Mouse (Mus musculus) hematopoietic stem cell, adult 5-6 weeks (primary cell): ENCODE results near the gene B3galt5. TPM values are rescaled to one million over a fixed set of nuclear protein-coding genes. Genes with fewer than 3 reads are reported as not detected.

Source experiments
- ATAC-seq, 2 experiments: fragments of 125-278 bp in 1 of 2; replicated peaks in 1 of 2; 2 replicates each; pipeline ENCODE4 v1.8.0; 2016 to 2017; ENCODE audit warnings: inconsistent platforms in 2 of 2, mild to moderate bottlenecking in 2 of 2, moderate number of reproducible peaks in 2 of 2, low read depth in 1 of 2, moderate TSS enrichment in 1 of 2; ENCODE audit not compliant: low FRiP score in 2 of 2, poor library complexity in 2 of 2, severe bottlenecking in 2 of 2, insufficient read depth in 1 of 2, low TSS enrichment in 1 of 2
- total RNA-seq: library from RNA; stranded (forward); fragments of 172-1452, 232-1000 nt; gene quantifications from 2 replicates; pipeline ENCODE4 v1.2.3, GENCODE M21; 2017

Gene B3galt5
- total RNA-seq, 1 experiment from 2014 or later = 0.45 TPM

DNA sequence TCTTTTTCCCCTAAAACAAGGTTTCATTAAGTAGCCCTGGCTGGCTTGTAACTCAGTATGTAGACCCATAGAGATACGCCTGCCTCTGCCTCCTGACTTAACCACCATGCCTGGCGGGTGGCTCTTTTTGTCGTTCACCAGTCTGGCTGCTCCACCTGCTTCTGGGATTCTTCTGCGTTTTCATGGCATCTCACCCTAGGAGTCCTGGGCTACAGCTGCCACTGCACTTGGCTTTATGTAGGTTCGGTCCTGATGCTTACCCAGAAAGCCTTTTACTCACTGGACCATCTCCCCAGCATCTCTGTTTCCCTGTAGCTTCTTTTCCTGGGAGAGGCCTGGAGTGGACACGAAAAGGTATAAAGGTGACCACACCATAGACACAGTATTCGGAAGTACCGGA, 1.6 kb upstream of the B3galt5 start:
- ATAC-seq = no peak

DNA sequence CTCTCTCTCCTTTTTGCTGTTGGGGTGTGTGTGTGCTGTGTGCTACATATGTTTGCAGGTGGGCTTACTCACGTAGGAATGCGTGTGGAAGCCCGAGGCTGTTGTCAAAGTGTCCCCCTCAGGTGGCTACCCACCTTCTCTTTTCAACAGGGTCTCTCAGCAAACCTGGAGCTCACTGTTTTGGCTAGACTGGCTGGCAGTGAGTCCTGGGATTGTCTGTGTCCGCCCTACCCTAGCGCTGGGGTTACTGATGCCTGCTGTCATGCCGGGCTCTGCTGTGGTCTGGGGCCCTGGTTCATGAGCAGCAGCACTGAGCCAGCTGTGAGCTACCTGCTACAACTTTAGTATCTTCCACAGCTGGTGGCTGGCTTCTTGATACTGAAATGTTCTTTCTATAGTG, 8.9 kb downstream of the B3galt5 start:
- no peak for ATAC-seq

DNA sequence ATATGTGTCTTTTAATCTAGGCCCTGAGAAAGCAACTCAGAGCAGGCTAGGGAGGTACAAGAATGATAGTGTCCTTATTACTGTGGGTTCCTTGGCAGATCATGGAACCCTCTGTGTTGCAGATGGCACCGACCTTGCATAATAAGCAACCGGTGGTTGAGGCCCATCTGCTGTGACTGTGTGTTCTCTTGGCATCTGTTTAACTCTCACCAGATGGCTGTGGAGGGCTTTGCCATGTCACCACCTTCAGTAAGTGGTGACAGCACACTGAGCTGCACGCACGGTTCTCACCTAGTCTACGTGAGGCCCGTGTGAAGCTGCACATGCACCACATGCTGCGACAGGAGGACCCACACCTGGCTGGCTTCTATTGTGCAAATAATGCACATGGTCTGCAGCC, 14.0 kb downstream of the B3galt5 start:
- ATAC-seq = no peak

DNA sequence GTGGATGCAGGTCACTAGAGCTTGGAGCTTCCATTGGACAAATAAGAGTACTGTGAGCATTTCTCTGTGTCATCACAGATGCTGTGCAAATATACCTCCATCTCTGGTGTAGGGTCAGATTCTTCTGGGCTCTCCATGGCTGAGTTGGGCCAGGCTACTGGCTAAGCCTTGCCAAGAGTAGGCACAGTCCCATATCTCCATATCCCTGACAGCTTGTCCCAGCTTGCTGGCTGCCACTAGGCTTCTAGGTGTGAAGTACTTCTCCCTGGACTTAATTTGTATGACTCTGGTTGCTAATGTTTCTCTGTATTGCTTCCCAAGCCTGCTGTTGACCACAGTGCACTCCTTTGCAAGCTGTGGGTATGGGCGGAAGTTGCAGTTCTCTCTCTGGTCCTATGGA, 16.5 kb downstream of the B3galt5 start:
- no peak for ATAC-seq

DNA sequence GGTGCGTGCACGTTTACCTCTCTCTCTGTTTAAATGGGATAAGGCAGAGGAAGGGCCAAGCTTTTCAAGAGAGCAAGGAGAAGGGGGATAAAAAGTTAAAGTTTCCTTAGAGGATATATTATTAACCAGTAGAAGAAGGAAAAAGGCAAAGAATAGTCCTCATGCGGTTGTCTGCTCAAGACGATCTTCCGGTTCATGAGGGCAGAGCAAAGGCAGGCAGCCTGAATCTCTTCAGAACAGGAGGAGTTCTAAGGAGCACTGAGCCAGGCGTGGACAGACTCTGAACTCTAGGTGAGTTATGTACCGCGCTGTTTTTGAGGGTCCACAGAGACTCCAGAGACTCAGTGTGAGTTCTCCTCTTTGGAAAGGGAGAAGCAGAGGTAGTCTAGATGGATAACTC, 22.8 kb downstream of the B3galt5 start:
- ATAC-seq = no peak

DNA sequence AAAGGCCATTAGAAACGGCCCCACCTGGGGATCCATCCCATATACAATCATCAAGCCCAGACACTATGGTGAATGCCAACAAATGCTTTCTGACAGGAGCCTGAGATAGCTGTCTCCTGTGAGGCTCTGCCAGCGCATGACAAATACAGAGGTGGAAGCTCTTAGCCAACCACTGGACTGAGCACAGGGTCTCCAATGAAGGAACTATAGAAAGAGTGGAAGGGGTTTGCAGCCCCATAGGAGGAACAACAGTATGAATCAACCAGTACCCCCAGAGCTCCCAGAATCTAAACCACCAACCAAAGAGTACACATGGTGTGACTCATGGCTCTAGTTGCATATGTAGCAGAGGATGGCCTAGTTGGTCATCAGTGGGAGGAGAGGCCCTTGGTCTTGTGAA, 36.1 kb downstream of the B3galt5 start:
- ATAC-seq = no peak

DNA sequence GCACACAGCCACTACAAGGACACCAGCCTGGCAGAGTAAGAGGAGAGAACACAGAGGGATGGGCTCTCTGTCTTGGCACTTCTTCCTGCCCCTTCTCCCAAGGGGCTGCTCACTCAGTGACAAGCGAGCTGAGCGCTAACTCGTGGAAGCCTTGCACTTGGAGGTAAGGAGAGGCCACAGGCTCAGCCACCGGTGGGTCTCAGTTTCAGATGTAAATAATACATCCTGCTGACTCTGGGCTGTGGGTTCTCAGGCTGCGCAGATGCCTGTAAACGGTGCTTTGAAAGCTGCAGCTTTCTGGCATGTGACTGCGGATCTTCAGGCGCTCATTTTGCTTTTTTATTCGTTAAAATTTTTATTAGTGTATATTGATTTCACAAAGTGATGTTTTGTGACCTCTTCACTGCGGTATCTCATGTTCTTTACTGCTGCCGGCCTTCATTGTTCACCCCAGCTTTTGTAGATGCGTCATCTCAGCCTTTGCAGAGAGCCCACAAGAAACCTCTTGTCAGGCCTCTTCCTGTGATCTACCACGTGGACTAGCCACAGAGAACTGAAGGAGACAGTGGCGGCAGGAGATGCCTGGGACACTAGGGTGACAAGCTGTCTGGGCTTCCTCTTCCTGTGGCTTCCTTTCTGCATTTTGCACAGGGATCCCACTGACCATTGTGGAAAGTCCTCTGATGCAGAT, 37.5 kb downstream of the B3galt5 start:
- ATAC-seq = peak; percentile 84 to 87

DNA sequence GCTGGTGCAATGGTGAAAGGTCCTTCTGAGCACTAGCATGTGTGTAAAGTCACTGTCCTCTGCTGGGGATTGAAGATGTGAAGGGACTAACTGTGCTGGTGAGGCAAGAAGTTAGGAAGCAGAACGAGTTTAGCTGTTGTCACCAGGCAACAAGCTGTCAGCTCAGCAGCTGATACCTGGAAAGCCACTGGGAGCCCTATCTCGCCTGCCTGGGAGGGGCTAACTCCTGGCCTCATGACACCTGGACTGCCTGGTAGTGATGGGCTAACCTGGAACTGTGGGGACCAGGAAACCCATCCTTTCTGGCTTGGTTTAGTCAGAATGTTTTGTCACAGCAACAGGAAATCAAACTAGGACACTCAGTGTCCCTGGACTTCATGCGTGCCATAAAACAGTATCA, 41.0 kb downstream of the B3galt5 start:
- no peak for ATAC-seq

DNA sequence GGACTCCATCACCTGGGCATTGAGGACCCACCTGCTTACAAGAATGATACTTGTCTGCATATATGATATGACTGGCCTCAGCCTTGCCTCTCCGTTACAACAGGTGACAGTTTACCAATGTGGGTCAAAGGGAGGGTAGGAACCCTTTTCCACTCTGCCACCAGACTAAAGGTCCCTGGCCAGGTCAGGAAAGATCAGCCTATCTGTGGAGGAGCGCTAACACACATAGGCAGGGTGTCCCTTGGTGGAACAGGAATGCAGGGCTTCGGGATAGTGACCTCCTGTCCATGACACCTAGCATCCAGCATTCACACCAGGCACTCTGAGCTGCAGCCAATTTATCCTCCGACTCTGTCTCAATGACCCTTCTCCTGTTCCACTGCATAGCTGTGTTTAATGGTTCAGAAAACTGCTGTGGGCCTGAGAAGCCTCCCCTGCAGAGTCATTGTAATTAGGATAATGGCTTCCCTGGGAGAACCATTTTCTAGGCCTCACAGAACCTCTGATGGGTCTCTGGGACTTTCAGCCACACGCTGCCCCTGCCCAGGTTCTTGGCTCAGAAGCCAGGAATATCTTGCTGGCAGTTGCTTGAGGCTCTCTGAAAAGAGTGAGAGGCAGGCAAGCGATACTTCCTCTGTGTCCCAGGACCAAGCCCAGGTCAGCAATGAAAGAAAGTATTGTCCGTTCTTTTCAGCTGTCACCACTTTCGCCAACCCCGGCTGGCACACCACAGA, 43.1 kb downstream of the B3galt5 start:
- no peak for ATAC-seq

DNA sequence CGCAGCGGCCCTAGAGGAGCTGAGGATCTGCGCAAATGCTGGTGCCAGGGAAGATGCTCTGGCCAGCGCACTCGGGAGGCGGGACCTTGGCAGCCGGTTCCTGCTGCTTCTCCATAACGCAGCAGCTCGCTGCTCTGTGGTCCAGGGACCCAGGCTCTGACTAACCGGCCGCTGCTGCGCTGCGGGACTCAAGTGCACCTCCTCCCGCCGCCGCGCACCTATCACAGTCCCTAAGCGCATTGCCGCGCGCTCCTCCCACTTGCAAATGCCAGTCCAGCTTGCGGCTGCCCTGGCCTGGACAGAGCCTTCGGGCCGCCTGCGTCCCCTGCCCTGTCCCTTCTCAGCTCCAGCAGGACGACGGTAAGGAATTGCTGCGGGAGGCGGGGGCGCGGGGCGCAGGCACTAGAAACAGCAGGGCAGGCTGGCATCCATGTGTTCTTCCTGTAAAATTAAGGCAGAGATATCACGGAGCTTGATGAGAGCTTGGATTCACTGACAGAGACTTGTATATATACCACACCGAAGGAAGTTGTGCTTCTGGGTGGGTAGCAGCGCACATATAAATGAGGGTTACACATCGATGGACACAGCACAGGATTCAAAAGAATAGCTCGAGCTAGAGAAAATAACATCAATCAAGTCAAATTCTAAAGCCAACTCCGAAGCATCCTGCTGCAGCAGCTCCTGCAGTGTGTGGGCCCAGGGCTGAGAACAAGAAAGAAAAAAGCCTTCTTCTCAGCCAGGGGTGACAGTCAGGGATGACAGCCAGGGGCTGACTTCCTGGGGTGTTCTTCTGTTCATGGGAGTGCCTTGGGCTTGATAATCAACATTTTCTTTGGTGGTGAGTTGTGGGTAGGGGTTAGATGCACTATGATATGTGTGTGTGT, 45.4 kb downstream of the B3galt5 start:
- peak; percentile 27 to 43; a peak in 2 of 4 replicates for ATAC-seq

DNA sequence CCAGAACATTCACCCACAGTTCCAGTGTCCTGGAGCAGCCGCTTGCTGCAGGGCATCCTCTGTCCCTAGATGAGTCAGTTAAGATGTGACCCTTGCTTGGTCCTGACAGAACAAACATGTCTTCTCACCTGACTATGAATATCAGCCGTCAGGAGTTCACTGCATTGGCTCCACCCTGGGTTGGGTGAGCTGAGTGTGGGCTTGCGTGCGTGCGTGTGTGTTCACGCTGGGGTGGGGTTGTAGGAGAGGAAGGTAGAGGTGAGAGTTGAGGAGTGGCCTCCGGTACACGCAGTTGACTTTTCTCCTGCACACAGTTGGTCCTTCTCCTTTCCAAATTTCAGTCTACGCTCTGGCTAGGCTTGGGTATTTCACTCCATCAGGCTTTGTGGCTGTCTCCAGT, 47.0 kb downstream of the B3galt5 start:
- ATAC-seq = no peak

DNA sequence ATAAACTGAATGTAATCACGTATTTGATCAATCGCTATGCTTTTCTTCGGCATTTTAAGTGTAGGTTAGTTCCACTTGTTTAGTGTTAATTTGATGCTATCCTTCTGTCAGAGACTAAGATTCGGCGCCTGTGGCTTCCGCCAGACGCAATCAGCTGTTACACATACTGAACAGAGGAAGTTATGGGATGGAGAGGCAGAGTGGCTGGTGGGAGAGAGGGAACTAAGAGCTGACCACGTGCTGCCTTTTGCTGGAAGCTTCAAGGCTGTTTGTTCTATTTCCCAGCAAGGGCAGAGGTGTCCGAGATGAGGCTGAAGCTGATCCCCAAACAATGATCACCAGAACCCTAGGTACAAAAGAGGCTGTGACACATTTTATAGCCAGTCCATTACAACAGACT, 56.3 kb downstream of the B3galt5 start:
- peak in 1 of 2 experiments; percentile 53; a peak in 1 of 4 replicates for ATAC-seq

DNA sequence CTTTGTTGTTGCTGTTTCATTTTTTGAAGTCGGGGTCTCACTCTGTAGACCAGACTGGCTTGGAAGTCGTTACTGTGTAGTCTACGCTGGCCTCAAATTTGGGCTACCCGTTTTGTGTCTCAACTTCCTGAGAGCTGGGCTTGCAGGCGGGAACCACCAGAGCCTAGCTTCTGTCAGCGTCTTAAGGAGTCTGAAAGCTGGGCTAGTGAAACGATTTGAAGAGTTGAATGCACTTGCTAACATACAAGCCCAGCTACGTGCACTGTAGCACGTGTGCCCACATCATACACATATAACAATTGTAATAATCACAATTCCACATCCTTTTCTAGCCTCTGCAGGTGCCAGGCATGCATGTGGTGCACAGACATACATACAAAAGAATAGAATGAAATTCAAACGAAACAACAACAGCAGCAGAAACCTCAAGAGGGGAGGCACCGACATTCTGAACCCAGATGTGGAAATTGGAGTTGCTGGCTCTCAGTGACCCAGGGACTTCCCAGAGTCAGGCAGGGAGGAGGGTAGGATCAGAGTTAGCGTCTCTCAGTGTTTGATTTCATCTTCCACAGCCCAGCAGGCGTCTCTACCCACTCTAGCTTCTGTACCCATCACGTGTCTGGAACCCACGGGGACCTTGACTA, 57.1 kb downstream of the B3galt5 start:
- no peak for ATAC-seq

DNA sequence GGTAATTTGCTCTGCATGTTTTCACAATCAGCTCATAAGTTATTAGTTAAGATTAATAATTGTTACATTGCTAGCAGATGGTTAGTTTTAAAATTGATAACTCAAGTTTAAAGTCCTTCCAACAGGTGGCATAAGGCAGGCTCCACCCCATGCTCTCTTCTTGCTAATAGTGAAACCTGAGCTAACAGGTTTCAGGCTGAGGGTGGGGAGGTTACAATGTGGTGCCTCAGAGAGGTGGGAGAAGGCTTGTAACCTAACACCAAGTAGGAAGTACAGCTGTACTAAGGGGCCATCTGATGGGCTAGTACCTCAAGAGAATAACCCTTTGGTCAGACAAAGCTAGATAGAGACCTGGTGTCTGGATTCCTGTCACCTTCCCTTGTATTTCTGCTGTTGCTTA, 62.5 kb downstream of the B3galt5 start:
- ATAC-seq = no peak

DNA sequence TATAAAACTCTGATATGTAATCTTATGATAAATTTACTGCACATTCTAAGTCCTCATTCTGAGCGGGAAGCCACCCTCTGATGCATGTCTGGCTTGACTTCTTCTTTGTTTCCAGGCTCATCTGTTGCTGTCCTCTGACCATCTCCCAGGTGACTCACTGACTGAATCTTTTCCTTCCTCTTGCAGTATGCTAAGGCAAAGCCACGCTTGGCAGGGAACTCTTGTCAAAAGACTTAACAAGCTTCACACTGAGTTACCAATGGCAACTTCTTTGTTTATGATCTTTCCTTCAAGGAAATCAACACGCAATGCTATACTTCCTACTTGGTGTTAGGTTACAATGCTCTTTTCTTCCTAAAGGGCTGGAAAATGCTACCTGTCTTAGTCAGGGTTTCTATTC, 63.0 kb downstream of the B3galt5 start:
- ATAC-seq = no peak

DNA sequence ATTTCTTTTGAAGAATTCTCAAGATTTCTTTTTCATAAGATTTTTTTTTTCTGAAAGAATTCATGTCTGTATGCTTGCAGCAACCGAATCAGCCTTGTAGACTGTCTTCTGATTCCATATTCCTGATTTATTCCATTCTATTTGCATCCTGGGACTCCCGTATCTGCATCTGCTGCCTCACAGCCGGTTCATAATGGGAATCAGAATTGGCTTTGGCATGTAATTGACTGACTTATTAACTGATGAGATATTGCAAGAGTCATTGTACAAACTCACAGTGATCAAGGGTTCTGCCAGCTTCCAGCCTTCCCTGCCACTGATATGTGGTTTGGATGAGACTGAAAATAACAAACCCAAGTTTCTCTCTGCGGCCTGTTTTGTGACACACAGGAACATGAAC, 67.8 kb downstream of the B3galt5 start:
- ATAC-seq = no peak

DNA sequence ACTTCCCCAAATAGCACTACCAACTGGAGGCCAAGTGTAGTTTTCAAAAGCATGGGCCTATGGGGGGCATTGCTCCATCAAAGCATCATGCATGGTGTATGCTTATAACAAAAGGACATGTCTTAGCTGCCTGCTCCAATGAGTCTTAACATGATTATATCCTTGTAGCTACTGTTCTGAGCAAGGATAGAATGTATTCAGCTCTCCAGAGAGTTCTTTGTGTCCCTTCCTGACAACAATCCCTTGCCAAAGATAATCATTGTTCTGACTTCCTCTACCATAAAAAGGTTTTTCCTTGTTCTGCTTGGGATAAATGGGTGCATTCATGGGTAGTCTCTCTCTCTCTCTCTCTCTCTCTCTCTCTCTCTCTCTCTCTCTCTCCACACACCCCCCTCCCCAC, 68.8 kb downstream of the B3galt5 start:
- no peak for ATAC-seq

DNA sequence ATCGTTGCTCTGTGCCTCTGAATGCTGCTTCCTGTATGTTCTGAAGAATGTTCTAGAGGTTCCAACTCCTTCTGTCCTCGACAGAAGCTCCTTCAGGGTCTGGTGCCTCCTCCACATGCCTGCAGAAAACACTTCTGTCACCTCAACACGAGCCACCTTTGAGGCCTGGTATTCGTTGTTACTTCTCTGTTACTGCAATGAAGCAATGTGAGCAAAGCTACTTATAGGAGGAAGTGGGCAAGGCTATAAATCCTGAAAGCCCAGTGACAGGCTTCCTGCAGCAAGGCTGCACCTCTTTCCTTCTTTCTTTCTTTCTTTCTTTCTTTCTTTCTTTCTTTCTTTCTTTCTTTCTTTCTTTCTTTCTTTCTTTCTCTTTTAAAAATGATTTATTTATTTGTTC, 71.3 kb downstream of the B3galt5 start:
- peak; percentile 66 to 77 for ATAC-seq
